Mouse (Mus musculus) fibroblast of lung, adult 2 months (primary cell): ENCODE data around the gene Adgrb3.

Source experiments
- DNase-seq: peaks from one replicate; pipeline ENCODE4 v3.0.0-alpha.2; 2011; ENCODE audit warnings: low read depth

Adgrb3 gene

DNA sequence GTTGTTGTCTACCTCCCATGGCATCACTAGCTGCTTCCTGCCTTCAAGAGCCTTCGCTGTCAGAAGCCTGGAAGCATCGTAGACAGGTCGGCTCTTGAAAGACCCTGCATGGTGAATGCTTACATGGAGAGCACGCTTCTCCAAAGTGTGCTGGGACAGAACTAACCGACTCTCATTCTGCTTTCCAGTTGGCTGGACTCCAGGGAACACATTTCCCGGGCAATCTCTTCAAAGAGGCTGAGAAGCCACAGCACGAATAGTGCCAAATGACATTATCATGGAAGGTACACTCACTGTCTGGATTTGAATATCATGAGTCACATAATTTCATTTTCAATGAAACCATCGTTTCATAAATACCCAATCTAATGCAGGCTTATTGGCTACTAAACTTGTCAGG lies 548.0 kb downstream of the Adgrb3 start:
- no peak for DNase-seq

GRCm38 (mm10) chr1:25250562-25250961 lies 578.9 kb downstream of the Adgrb3 start:
- no peak for DNase-seq

GRCm38 (mm10) chr1:25242436-25242835 lies 587.1 kb downstream of the Adgrb3 start:
- DNase-seq: no peak

DNA sequence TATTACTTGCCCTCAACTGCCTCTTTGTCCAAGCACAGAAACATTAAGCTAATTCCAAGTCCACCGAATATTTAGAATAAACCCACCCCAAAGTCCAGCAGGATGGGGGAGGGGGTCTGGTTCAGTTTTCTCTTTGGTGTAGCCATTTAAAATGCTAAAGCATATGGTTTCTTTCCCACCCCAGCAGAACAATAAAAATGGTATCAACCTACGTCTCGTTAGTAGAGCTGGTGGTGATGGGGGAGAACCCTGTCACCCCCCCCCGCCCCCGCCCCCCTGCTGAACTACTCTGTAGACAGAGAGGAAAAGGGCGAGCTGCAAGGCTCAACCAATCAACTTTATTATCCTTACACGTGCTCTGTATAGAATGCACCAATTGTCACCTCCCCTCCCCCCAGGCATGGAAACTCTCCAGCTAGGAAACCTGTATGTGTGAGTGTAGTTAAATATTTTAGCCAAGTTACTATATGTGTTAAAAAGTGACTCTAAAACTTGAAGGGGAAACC lies 600.2 kb downstream of the Adgrb3 start:
- no peak for DNase-seq

DNA sequence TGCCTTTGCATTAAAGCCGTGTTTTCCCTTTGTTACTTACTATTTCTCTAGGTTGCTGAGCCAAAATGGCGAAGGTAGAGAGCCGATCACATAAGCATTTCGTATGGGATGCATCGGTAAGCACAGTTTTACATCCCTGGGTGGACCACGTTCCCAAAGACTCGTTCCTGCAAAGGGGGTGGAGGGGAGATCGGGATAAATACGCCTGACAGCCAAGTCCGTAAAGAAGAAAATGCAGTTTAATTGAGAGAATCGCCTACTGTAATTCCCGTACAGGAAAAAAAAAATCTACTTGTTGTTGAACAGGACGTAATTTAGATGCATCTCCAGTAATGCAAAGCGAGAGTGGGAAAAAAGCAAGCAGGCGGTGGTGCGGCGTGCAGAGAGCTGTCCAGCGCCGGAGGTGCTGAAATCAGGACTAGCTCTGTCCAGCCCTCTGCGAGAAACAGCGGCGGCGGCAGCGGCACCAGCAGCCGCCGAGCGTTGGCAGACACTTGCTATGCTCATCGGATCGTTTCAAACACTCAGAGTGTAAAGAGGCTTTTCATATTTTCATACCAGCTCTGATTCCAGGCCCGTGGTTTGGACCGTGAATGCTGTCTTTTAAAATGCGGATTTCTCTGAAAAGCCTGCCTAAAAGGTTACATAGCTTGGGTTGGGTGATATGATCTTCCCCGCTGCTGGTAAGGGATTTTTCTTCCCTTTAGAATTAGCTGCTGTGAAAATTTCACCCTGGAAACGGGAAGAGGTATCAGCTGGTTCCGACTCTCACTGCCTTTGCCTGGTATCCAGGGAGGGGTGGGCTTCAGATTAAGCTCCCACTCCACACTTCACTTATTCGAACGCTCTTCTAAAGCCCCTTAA lies 600.9 kb downstream of the Adgrb3 start:
- DNase-seq: no peak

DNA sequence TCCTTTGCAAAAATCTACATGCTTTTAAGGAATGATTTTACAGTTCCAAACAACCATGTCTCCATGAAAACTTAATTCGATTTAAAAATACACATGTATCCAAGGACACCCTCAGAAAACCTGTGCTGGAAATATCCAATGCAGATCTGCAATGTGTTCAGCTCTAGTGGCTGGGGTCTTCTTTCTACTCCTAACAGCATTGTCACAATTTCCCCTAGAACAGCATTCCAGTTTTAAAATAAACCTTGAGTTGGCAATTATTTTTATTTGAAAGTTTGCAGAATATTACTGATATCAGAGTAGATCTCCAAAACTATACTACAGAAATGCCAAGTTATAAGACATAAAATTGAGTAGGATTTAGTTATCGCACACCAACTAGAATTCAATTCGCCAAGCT lies 601.6 kb downstream of the Adgrb3 start:
- no peak for DNase-seq

GRCm38 (mm10) chr1:25204636-25205035 lies 624.9 kb downstream of the Adgrb3 start:
- no peak for DNase-seq

- no peak for DNase-seq
Observed at GRCm38 (mm10) chr1:25199392-25199791, 630.1 kb downstream of the Adgrb3 start.

GRCm38 (mm10) chr1:25191986-25192385 lies 637.5 kb downstream of the Adgrb3 start:
- no peak for DNase-seq

DNA sequence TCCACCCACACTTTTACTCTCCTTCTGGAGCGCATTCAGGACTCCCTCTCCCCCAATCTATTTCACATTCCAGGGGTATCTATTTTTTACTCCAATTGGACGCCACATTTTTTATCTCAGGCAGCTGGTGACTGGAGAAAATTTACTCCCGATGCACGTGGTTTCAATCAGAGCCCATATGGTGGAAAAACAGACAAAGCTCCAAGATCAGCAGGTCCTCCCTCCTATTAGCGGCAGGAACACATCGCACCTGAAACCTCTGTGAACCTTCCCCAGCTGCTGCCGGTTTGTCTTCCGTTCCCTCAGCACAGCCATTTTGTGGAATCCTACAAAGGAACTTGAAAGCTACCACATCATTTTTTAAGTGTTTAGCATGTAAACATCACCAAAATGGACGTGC lies 640.2 kb downstream of the Adgrb3 start:
- no peak for DNase-seq

- no peak for DNase-seq
Observed at GRCm38 (mm10) chr1:25185909-25186308, 643.6 kb downstream of the Adgrb3 start.

DNA sequence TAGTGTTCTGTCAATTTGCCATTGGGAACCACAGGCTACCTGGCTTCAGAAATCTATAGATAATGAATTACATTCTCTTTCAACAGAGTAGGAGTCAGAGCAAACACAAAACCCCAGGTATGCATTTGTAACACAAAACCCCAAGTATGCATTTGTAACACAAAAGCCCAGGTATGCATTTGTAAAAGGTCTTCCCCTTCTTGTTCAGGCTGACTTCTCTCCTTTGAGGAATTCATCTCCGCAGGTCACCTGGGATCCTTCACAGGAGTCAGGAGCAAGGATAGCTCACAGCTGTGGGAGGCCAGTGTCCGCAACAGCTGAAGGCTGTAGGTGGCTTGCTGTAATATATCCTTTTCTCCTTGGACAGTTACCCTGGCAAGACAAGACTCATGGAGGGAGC lies 647.6 kb downstream of the Adgrb3 start:
- DNase-seq: no peak

- DNase-seq: no peak
Observed at GRCm38 (mm10) chr1:25180615-25181014, 648.9 kb downstream of the Adgrb3 start.

DNA sequence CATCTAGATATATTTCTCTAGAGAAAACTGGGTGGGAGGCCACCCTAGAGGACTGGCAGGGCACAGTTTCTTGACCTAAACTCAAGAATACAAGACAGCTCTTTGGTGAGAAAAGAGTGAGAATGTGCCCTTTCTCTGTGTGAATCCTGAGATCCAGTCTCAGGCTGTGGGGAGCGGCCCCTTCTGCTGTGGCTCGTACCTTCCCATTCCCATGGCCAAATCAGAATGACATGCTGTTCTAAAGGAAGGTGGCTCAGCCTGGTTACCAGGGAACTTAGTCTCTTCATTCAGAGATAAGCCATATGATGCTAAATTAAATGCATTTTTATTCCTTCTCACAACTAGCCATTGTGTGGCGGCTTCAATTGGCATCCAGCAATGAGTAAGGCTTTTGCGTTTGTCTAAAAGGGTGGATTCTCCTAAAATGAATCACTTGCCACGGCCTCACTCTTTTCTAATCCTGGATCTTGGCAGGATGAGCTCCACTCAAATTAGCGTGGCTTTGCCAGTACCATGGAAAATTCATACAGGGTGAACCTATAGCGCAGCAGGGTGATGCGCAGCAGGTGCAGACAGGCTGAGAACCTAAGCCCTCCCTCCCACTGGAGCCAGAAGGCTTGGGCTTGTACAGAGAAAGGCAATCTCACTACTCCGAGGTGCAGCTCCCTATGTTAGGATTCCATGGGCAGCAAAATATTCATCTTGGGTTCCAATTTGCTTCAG lies 649.5 kb downstream of the Adgrb3 start:
- DNase-seq: no peak

GRCm38 (mm10) chr1:25178347-25179130 lies 651.0 kb downstream of the Adgrb3 start:
- DNase-seq: no peak

- DNase-seq: no peak
Observed at GRCm38 (mm10) chr1:25167120-25167519, 662.4 kb downstream of the Adgrb3 start.

- no peak for DNase-seq
Observed at GRCm38 (mm10) chr1:25166036-25166796, 663.3 kb downstream of the Adgrb3 start.

GRCm38 (mm10) chr1:25163561-25163960 lies 665.9 kb downstream of the Adgrb3 start:
- no peak for DNase-seq

GRCm38 (mm10) chr1:25146206-25146605 lies 683.3 kb downstream of the Adgrb3 start:
- DNase-seq: no peak

- DNase-seq: no peak
Observed at GRCm38 (mm10) chr1:25132150-25132824, 697.2 kb downstream of the Adgrb3 start.

DNA sequence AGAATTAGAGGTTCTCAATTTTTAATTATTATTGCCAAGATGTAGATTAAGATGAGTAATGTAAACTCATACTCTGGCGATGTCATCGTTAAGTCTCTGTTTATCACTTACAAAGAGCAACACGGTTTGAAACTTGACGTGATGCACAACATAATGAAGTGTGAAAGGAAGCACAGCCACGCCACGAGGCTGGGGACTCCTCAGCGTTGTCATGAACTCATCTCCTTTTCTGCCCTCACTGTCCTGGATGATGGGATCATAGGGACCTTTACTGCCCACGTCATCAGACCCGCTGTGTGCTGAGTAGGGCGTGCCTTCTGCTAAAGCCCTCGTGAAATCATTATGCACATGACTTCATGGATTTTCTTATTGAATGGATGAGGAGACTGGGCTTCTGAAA lies 714.0 kb downstream of the Adgrb3 start:
- DNase-seq: no peak
